Mouse (Mus musculus) bone marrow, adult 2 months (tissue): ENCODE data around the gene Etv6.
"Not testable (repeated sequence)": the region's sequence is repeated elsewhere in the genome, so short reads cannot be mapped to it uniquely, and the experiment has no call there.

ENCODE experiments used
- CTCF ChIP-seq: fragments of 200-500 bp; IDR thresholded peaks from 2 replicates; pipeline ENCODE4 v1.5.1; 2011; ENCODE audit warnings: low read length, control low read depth; ENCODE audit not compliant: control insufficient read depth, insufficient read depth
- POLR2A ChIP-seq: fragments of 200-500 bp; IDR thresholded peaks from 2 replicates; pipeline ENCODE4 v1.6.1; 2011; ENCODE audit warnings: low read depth, mild to moderate bottlenecking, control low read depth, low read length, borderline replicate concordance; ENCODE audit not compliant: control insufficient read depth

DNA sequence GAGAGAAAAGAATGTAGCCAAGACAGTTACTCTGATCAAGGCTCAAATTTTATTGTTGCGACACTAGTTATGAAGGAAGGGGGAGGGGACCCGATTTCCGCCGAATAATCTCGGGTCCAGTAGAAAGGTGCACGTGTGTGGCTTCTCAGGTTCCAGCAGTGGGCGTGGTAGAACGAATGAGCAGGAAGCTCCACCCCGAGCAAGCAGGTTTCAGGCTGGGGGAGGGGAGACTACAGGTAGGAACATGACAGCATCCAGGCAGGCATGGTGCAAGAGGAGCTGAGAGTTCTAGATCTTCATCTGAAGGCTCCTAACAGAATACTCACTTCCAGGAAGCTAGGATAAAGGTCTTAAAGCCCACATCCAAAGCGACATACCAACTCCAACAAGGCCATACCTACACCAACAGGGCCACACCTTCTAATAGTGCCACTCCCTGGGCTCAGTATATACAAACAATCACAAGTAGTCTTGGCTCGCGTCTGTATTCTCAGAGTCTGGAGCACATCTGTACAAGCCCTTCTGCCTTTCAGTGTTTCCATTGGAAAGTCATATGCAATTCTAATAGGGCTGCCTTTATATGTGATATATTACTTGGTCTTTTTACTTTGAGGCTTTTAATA is 20.9 kb upstream of the Etv6 start:
- TF ChIP-seq CTCF, POLR2A: not testable (repeated sequence)
